Mouse (Mus musculus): ENCODE measurements around the gene Alb.

Alb gene

DNA sequence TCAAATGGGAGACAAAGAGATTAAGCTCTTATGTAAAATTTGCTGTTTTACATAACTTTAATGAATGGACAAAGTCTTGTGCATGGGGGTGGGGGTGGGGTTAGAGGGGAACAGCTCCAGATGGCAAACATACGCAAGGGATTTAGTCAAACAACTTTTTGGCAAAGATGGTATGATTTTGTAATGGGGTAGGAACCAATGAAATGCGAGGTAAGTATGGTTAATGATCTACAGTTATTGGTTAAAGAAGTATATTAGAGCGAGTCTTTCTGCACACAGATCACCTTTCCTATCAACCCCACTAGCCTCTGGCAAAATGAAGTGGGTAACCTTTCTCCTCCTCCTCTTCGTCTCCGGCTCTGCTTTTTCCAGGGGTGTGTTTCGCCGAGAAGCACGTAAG is at the start of gene Alb:
Alb (plus strand) TSS at position 279 of the 400 bp plus-strand sequence.
- no peak for DNase-seq (ENCODE audit: low read depth, low spot score)

DNA sequence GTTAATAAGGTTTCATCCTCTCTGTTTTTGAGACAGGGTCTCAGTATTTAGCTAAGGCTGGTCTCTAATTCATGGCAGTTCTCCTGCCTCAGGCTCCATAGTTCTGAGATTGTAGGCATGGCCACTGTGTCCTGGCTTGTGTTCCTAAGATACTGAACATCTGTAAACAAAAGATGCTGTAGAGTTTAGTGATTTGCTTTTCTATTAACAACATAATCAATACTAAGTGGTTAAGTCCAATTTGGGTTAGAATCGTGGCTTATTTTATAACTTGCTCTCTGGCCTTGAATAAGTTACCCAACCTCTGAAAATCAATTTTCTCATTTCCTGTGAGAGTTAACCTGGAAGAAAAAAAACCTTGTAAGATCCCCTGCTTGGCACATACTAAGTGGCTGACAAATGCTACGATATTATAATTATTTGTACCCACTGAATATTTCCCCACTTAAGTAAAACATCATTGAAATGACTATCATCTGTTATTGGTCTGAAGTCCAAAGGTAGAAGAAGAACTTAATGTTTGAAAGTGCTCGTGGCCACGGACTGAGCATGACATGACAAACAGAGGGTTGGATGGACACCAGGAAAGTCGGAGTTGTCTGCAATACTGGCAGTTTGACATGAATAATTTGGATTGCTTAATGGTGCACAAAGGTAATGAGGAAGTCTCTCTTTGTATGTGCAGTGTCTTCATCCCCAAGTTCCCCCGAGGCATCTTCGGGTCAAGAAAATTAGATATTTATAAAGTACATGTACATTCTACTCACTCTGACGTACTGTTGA is 46.4 kb upstream of the Alb start:
- no peak for DNase-seq (ENCODE audit: low read depth, low spot score)

DNA sequence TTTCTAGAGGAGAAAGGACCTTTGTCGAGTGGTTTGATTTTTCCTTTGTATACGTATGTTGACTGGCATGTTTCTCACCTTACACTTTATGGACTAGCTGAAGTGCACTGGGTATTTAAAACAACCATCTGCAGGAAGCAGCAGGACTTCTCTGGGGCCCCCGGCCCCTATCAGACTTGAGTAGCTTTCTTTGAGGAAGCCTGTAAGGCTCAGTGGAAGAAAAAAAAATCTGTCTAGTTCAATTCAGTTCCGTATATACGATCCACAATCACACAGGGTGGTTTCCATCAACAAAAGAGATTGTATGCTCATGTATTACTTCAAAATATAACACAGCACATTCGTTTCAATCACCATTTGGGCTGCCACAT is 45.8 kb upstream of the Alb start:
- DNase-seq (ENCODE audit: low read depth, low spot score), result peak; percentile 4

- DNase-seq (ENCODE audit: low read depth, low spot score), result no peak
Observed at GRCm38 (mm10) chr5:90424625-90425024, 36.1 kb upstream of the Alb start.

DNA sequence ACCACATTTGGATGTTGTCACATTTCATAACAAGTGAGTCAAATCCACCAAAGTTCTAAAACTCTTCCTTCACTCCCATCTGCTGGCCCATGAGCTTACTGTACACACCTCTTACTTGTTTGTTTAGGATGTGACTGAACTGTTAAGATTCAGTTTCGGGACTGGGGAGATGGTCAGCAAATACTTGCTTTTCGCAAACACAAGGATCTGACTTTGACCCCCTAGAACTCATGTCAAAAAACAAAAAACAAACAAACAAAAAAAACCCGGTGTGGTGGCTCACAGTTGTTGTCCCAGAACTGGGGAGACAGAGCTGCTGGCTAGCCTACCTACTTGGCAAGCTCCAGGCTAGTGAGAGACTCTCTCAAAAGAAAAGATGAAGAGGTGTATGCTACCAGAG is 35.5 kb upstream of the Alb start:
- no peak for DNase-seq (ENCODE audit: low read depth, low spot score)

DNA sequence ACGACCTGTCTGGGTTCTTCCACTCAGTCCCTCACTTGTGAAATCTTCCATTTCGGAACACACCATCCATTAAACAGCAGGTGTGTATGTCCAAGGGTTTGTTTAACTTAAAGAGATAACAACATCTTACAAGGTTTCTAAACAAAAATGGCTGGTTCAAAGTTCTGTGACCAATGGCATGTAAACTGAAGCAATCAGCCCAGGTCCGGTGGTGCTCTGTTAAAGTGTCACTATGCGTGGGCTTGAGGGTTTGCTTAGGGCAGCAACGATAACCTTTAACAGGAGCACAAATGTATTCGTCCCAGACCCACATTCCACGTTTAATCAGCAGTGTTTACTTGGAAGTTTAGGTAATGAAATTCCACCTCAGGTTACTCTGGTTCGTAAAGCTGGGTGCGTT is 29.6 kb upstream of the Alb start:
- DNase-seq (ENCODE audit: low read depth, low spot score), result no peak

DNA sequence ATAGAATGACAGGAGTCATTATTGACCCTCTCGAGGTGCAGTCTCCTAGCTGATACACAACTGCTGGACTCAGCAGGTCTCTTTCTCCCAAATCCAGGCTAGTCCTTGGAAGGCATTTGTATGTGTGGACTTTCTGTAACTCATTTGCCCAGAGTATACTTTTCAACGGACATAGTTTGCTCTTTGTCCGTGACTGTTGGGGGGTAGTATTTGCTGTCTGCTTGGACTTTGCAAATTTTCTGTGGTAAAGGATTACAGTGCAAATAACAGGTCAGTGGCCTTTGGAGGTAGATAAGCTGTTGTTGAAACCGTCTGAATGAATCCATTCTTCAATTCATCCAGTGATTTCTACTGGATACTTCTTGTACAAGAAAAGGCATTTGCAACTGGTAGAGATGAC is 21.5 kb upstream of the Alb start:
- no peak for DNase-seq (ENCODE audit: low read depth, low spot score)

DNA sequence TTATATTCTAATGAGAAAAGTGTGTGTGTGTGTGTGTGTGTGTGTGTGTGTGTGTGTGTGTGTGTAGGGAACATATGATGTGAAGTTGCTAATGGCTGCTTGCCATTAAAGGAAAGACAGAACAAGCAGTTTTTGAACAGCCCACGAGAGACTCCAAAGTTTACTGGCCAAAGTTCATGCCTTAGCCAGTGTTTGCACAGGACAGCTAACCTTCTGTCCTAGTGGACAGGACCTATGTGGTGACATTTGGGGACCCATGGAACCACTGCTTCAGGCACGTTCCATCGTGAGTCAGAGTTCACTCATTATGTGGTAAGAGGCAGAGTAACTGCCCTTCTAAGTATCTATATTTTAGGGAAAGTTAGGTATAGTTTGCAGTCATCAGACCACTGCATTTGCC is 13.1 kb upstream of the Alb start:
- DNase-seq (ENCODE audit: low read depth, low spot score), result no peak

DNA sequence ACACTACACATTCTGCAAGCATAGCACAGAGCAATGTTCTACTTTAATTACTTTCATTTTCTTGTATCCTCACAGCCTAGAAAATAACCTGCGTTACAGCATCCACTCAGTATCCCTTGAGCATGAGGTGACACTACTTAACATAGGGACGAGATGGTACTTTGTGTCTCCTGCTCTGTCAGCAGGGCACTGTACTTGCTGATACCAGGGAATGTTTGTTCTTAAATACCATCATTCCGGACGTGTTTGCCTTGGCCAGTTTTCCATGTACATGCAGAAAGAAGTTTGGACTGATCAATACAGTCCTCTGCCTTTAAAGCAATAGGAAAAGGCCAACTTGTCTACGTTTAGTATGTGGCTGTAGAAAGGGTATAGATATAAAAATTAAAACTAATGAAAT is 10.7 kb upstream of the Alb start:
- DNase-seq (ENCODE audit: low read depth, low spot score), result no peak

GRCm38 (mm10) chr5:90452711-90453110 is 8.0 kb upstream of the Alb start:
- peak; percentile 18 for DNase-seq (ENCODE audit: low read depth, low spot score)

DNA sequence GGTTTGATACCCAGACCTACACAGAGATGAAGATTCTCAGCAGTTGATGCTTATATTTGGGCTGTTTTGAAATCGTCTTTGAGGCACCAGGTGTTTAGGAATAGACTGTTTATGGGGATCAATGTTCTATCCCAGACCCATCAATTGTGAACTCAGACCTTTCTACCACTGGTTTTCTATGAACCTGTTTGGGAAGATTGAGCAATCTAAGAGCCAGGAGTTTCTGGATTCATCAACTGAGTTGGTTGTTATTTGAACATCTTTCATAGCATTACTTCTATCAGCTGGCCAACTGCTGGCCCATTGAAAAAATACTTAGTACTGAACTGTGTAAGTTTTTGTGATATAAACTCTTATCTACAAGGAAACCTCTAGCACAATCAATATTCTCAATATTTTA is 3.5 kb upstream of the Alb start:
- no peak for DNase-seq (ENCODE audit: low read depth, low spot score)

GRCm38 (mm10) chr5:90458727-90459126 is 2.0 kb upstream of the Alb start:
- DNase-seq (ENCODE audit: low read depth, low spot score), result peak; percentile 11

DNA sequence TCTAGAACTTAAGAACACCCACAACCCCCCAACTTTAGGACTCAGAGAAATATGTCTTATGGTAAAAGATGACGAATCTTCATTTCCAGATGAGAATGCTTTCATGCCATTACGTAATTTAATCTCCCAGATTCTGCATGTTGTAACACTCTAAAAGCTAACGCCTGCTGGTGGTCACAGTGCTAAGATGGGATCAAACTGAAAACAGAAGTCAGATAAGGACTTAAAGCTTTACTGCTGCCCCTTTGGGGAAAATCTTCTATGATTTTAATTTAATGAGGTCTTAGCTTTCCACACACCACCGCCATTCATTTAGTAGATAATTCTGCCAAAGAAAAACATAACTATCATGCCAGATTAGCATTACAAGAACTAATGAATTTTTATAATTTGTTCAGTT is 6.1 kb downstream of the Alb start:
- no peak for DNase-seq (ENCODE audit: low read depth, low spot score)

DNA sequence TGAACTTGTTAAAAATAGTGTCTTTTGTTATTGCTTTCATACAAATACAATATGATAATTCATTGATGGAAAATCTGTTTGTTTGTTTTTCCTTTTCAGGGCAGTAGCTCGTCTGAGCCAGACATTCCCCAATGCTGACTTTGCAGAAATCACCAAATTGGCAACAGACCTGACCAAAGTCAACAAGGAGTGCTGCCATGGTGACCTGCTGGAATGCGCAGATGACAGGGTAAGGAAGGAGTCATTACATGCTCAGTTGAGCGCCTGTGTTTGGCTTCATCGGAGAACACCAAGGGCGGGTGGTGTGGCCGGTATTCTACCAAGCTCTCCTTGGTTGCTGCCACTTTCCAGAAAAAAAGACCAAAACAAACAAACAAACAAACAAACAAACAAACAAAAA is 6.5 kb downstream of the Alb start:
- no peak for DNase-seq (ENCODE audit: low read depth, low spot score)

- no peak for DNase-seq (ENCODE audit: low read depth, low spot score)
Observed at GRCm38 (mm10) chr5:90470836-90471235, 10.1 kb downstream of the Alb start.

GRCm38 (mm10) chr5:90473902-90474301 is 13.2 kb downstream of the Alb start:
- no peak for DNase-seq (ENCODE audit: low read depth, low spot score)

GRCm38 (mm10) chr5:90474369-90474768 is 13.7 kb downstream of the Alb start:
- no peak for DNase-seq (ENCODE audit: low read depth, low spot score)

- DNase-seq (ENCODE audit: low read depth, low spot score), result no peak
Observed at GRCm38 (mm10) chr5:90476741-90477140, 16.0 kb downstream of the Alb start.

DNA sequence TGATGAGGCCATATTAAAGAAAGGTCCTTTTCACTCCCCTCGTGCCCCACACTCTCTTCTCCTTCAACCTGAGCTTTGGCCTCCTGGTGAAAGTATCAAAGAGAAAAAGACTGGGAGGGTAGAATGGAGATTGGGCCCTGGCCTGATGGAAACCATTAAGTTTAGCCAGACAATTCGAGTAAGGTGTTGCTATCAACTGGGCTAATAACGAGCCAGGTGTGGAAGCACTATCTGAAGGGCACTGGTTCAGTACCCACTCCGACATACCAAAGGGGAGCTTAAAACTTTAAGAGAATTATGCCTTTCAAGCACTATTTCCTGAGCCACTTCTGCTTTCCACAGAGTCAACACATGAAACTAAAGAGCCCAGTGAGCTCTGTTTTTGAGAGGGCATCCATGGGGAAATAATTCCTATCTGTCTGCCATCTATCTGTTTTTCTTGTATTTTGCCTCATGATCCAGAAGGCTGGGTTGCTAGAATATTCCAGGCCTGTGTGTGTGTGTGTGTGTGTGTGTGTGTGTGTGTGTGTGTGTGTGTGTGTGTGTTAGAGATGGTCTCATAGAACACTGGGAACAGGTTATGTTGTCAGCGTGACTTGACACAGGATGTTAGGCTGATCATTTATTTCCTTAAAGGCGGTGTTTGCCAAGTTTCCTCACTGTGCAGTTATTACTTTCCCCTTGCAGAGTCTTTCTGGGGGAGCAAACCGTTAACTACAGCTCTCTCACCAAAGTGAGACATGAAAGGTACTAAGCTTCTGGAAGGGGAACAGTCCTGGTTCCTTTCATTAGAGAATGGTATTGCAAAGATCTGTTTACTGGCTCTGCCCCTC is 16.8 kb downstream of the Alb start:
- DNase-seq (ENCODE audit: low read depth, low spot score), result no peak

GRCm38 (mm10) chr5:90478886-90479285 is 18.2 kb downstream of the Alb start:
- no peak for DNase-seq (ENCODE audit: low read depth, low spot score)

GRCm38 (mm10) chr5:90485597-90485996 is 24.9 kb downstream of the Alb start:
- no peak for DNase-seq (ENCODE audit: low read depth, low spot score)

DNA sequence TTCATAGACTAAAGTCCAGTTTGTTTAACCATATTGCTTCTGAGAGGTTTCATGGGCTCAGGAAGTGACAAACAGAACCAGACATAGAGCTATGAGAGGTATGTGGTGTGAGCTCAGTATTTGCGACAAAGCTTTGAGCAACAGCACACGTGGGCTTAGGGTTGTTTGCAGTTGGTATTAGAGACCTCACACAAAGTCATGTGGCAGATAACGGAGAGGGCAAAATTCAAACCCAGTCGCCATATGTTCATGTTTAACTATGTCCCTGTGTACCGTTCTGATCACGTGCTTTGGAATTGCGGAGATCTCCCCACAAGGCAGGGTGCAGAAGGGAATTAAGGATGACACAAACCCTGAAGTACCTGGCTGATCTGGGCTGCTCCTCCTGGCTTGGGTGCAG is 27.6 kb downstream of the Alb start:
- no peak for DNase-seq (ENCODE audit: low read depth, low spot score)

DNA sequence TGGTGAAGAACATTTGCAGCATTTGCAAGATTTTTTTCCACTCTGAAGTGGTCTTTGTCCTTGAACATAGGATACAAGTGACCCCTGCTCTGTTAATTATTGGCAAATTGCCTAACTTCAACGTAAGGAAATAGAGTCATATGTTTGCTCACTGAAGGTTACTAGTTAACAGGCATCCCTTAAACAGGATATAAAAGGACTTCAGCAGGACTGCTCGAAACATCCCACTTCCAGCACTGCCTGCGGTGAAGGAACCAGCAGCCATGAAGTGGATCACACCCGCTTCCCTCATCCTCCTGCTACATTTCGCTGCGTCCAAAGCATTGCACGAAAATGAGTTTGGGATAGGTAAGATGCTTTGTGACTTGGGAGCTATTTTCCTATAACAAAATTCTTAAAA is 29.8 kb downstream of the Alb start, which contains the start of gene Afp:
Afp (plus strand) TSS at position 220 of the 400 bp plus-strand sequence.
- DNase-seq (ENCODE audit: low read depth, low spot score), result no peak

Measured in brain, adult 2 months (tissue).